Mouse (Mus musculus) heart, embryonic 15.5 days (tissue): Measurements from ENCODE around the gene Vangl1. TPM values are rescaled to one million over a fixed set of nuclear protein-coding genes. Genes with fewer than 3 reads are reported as not detected.
A peak's percentile ranks its signal among the peaks of the same experiment; 100 is the strongest.

ENCODE experiments used
- ATAC-seq: fragments of 200-750 bp; cut with Nextera tagmentation; replicated peaks from 2 replicates; pipeline ENCODE4 v1.8.0; 2017; ENCODE audit warnings: low read depth, moderate TSS enrichment; ENCODE audit not compliant: insufficient number of reproducible peaks, insufficient read depth, low FRiP score
- H3K27ac ChIP-seq: fragments of 300-500 bp; sonication (generic); 2 replicates; pipeline ENCODE4 v1.5.1; 2015; ENCODE audit warnings: mild to moderate bottlenecking, inconsistent platforms
- H3K27me3 ChIP-seq: fragments of 300-500 bp; sonication (generic); 2 replicates; pipeline ENCODE4 v1.6.1; 2015; ENCODE audit warnings: inconsistent platforms
- H3K36me3 ChIP-seq: fragments of 300-500 bp; sonication (generic); 2 replicates; pipeline ENCODE4 v1.6.1; 2015; ENCODE audit warnings: mild to moderate bottlenecking, inconsistent platforms
- H3K4me1 ChIP-seq: fragments of 300-500 bp; sonication (generic); replicated peaks from 2 replicates; pipeline ENCODE4 v1.6.1; 2015; ENCODE audit warnings: inconsistent platforms
- H3K4me2 ChIP-seq: fragments of 300-500 bp; sonication (generic); 2 replicates; pipeline ENCODE4 v1.6.1; 2015; ENCODE audit warnings: inconsistent platforms, mild to moderate bottlenecking, moderate library complexity
- H3K4me3 ChIP-seq: fragments of 300-500 bp; sonication (generic); 2 replicates; pipeline ENCODE4 v1.5.1; 2015; ENCODE audit warnings: mild to moderate bottlenecking, inconsistent platforms
- H3K9ac ChIP-seq: fragments of 300-500 bp; sonication (generic); 2 replicates; pipeline ENCODE4 v1.6.1; 2015; ENCODE audit warnings: mild to moderate bottlenecking, inconsistent platforms
- H3K9me3 ChIP-seq: fragments of 300-500 bp; sonication (generic); replicated peaks from 2 replicates; pipeline ENCODE4 v1.6.1; 2016; ENCODE audit warnings: inconsistent platforms
- WGBS: fragments of 180-500 bp; shearing (Covaris S2); methylation state at CpG from one replicate; pipeline ENCODE4 v1.1.7; 2015; ENCODE audit warnings: mixed read lengths; 5-methylcytosine and 5-hydroxymethylcytosine counted together
- polyA plus RNA-seq: library from polyadenylated mRNA; unstranded; fragments of >200 nt; fragmentation: Nextera tagmentation; extraction: Ambion mirVana; gene quantifications from 2 replicates; pipeline ENCODE4 v1.2.1, GENCODE M21; 2015

Gene Vangl1
- polyA plus RNA-seq, 1 experiment from 2014 or later, result 20.2 TPM

DNA sequence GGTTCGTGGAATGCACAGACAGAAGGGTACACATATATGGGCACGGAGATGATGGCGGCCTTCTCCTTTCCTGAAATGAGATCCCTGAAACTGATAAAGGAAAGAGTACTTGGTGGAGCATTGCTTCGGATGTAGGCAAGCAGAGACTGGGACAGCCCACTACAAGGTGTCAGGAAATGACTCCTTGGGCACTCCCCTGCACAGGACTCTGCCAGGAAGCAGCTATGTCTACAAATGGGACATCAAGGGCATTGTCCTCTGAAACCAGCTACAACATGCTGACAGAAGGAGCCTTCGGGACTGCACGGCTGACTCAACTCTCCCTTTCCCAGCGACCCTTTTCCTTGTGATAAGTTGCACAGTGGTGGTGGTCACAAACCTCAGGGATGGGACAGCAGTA lies 47.8 kb downstream of the Vangl1 start:
- ATAC-seq, result no peak
- H3K9me3 ChIP-seq, result no peaks in the 10 kb centered on the region
- no peak overlapping the region for H3K9ac ChIP-seq
- H3K4me1 ChIP-seq, result peaks cover 21% of the 10 kb centered on the region
- H3K4me3 ChIP-seq, result no peak overlapping the region
- H3K4me2 ChIP-seq, result no peak overlapping the region
- 81% methylated on average over 7 of the region's 7 CpGs for WGBS
- H3K27ac ChIP-seq, result no peak overlapping the region
- no peaks in the 10 kb centered on the region for H3K27me3 ChIP-seq
- H3K36me3 ChIP-seq, result peaks cover 37% of the 10 kb centered on the region

DNA sequence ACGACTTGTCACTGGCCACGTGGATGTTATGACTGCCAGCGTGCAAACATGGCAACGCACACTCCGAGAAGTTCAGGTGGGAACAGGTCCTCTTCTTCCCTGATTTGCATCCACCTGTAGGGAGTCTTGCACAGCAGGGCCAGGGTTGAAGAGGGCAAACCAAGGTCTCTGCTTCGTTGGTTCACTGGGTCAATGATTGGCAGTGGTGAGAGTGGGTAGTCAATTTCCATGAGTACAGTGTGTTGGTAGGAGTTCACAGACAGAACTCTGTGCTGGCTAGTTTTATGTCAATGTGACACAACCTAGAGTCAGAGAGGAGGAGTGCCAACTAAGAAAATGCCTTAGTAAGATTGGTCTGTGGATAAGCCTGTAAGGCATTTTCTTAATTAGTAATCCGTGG lies 50.4 kb downstream of the Vangl1 start:
- H3K9ac ChIP-seq, result no peak overlapping the region
- H3K4me3 ChIP-seq, result no peak overlapping the region
- H3K36me3 ChIP-seq, result peaks cover 23% of the 10 kb centered on the region
- H3K4me1 ChIP-seq, result peaks cover 19% of the 10 kb centered on the region
- no peaks in the 10 kb centered on the region for H3K27me3 ChIP-seq
- no peak overlapping the region for H3K27ac ChIP-seq
- ATAC-seq, result no peak
- no peak overlapping the region for H3K4me2 ChIP-seq
- no peaks in the 10 kb centered on the region for H3K9me3 ChIP-seq
- WGBS, result 87% methylated on average over 7 of the region's 7 CpGs

- H3K27me3 ChIP-seq, result no peaks in the 10 kb centered on the region
- H3K36me3 ChIP-seq, result peaks cover 17% of the 10 kb centered on the region
- 0 out of 2 replicates have a peak overlapping the region, but pooled peaks have one; percentile 2 for H3K27ac ChIP-seq
- WGBS, result 35% methylated on average over 4 of the region's 4 CpGs
- H3K9ac ChIP-seq, result no peak overlapping the region
- H3K9me3 ChIP-seq, result no peaks in the 10 kb centered on the region
- no peak overlapping the region for H3K4me3 ChIP-seq
- no peak overlapping the region for H3K4me2 ChIP-seq
- H3K4me1 ChIP-seq, result peaks cover 13% of the 10 kb centered on the region
- ATAC-seq, result no peak
Measured at GRCm38 (mm10) chr3:102152872-102153271, 51.6 kb downstream of the Vangl1 start.

DNA sequence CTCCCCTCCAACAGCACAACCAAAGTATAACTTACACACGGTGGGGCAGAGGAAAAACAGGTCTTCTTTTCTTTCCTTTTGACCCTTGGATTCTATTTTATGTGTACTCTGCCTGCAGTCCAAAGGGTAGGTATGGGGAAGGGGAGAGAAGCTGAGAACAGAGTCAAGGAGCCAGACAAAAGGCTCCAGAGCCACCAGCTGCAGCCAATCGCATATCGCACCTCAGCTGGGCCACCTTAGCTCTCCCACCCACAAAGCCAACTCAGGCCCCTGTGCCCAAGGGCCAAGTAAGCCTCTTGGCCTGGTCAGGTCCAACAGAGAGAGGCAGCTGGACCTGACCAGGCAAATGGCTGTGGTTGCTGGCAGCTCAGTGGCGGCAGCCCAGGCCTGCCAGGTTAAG lies 52.0 kb downstream of the Vangl1 start:
- Histone ChIP-seq H3K36me3 (peaks cover 13% of the 10 kb centered on the region), H3K27me3 (no peaks in the 10 kb centered on the region), H3K4me3 (no peak overlapping the region), H3K9me3 (no peaks in the 10 kb centered on the region), H3K4me2 (no peak overlapping the region), H3K27ac (0 out of 2 replicates have a peak overlapping the region, but pooled peaks have one; percentile 2), H3K4me1 (peaks cover 13% of the 10 kb centered on the region), H3K9ac (no peak overlapping the region)
- 41% methylated on average over 4 of the region's 4 CpGs for WGBS
- ATAC-seq, result no peak

- no peak for ATAC-seq
- no peak overlapping the region for H3K9ac ChIP-seq
- H3K9me3 ChIP-seq, result no peaks in the 10 kb centered on the region
- H3K4me3 ChIP-seq, result no peak overlapping the region
- no peaks in the 10 kb centered on the region for H3K27me3 ChIP-seq
- WGBS, result 69% methylated on average over 4 of the region's 4 CpGs
- no peak overlapping the region for H3K27ac ChIP-seq
- peaks cover 14% of the 10 kb centered on the region for H3K4me1 ChIP-seq
- peaks cover 12% of the 10 kb centered on the region for H3K36me3 ChIP-seq
- H3K4me2 ChIP-seq, result no peak overlapping the region
Measured at GRCm38 (mm10) chr3:102151850-102152249, 52.6 kb downstream of the Vangl1 start.

GRCm38 (mm10) chr3:102149941-102150340 lies 54.6 kb downstream of the Vangl1 start:
- no peak for ATAC-seq
- Histone ChIP-seq H3K9me3 (no peaks in the 10 kb centered on the region), H3K4me3 (no peak overlapping the region), H3K9ac (no peak overlapping the region), H3K4me1 (peaks cover 19% of the 10 kb centered on the region), H3K4me2 (no peak overlapping the region), H3K27ac (no peak overlapping the region), H3K27me3 (no peaks in the 10 kb centered on the region), H3K36me3 (peaks cover 24% of the 10 kb centered on the region)
- 40% methylated on average over 7 of the region's 7 CpGs for WGBS

GRCm38 (mm10) chr3:102147189-102147588 lies 57.3 kb downstream of the Vangl1 start:
- Histone ChIP-seq H3K27me3 (no peaks in the 10 kb centered on the region), H3K27ac (no peak overlapping the region), H3K36me3 (peaks cover 24% of the 10 kb centered on the region), H3K9ac (no peak overlapping the region), H3K4me2 (no peak overlapping the region), H3K9me3 (no peaks in the 10 kb centered on the region), H3K4me3 (no peak overlapping the region), H3K4me1 (peaks cover 18% of the 10 kb centered on the region; the same call in 1 of the 2 replicates)
- 77% methylated on average over 4 of the region's 4 CpGs for WGBS
- no peak for ATAC-seq

DNA sequence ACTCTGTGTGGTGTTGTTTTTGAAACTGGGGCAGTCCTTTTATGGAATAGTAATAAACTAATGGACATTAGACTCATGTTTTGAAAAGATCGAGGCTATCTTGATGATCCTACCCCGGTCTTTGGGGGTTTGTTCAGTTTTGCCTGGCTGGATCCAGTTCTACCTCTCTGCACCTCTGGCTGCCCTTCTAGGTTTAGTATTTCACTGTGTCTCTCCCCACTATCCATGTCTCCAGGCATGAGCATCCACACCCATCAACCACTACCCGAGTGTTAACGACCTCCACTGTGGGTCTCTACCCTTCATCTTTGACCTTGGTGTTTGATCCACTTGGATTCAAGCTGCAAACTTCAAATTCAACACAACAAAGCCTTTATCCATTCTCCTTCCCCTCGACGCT lies 58.1 kb downstream of the Vangl1 start:
- no peak overlapping the region for H3K27ac ChIP-seq
- WGBS, result 84% methylated on average over 6 of the region's 6 CpGs

DNA sequence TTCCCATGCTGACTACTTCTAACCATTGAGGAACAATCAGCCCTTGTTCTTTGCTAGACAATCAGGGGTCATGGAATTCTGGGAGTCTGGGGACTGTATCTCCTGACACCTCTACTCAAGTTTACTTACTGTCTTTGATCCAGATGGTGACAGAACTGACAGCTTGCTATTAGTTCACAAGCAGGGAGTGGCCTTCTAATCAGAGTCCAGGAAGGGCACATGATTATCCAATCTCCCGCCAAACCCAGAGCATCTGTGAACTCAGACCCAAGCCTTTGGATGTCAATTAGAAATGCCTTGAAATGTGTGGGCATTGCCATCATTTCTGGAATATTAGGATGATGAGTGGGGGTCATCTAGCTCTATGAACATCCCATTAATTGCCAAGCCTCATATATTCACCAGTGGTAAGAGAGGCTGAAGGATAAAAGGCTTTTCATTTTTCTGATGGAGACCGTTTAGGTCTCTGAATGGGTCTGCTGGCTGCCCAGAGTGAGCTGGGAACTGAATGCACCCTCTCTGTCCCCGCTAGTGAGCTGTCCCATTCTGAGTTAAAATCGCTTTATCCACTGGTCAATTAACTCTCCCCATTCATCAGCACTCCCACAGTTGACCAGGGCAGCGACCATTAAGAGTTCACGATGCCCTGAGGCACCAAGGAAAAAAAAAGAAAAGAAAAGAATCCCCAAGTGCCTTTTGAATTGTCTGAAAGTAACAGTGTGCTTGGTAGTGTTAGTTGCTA lies 58.7 kb downstream of the Vangl1 start:
- H3K4me2 ChIP-seq, result no peak overlapping the region
- H3K4me1 ChIP-seq, result peaks cover 18% of the 10 kb centered on the region; the same call in 1 of the 2 replicates
- no peaks in the 10 kb centered on the region for H3K9me3 ChIP-seq
- no peak overlapping the region for H3K27ac ChIP-seq
- peaks cover 24% of the 10 kb centered on the region for H3K36me3 ChIP-seq
- no peak overlapping the region for H3K9ac ChIP-seq
- H3K4me3 ChIP-seq, result no peak overlapping the region
- no peak for ATAC-seq
- 62% methylated on average over 6 of the region's 6 CpGs for WGBS
- H3K27me3 ChIP-seq, result no peaks in the 10 kb centered on the region

More for the DNA sequence above, 58.1 kb downstream of the Vangl1 start:
- Histone ChIP-seq H3K4me1 (peaks cover 18% of the 10 kb centered on the region; the same call in 1 of the 2 replicates), H3K4me2 (no peak overlapping the region), H3K9ac (no peak overlapping the region), H3K4me3 (no peak overlapping the region), H3K9me3 (no peaks in the 10 kb centered on the region), H3K27me3 (no peaks in the 10 kb centered on the region), H3K36me3 (peaks cover 24% of the 10 kb centered on the region)
- ATAC-seq, result no peak

- peaks cover 24% of the 10 kb centered on the region for H3K36me3 ChIP-seq
- no peak overlapping the region for H3K27ac ChIP-seq
- no peak overlapping the region for H3K4me3 ChIP-seq
- no peaks in the 10 kb centered on the region for H3K9me3 ChIP-seq
- peaks cover 12% of the 10 kb centered on the region; the same call in 1 of the 2 replicates for H3K4me1 ChIP-seq
- no peaks in the 10 kb centered on the region for H3K27me3 ChIP-seq
- H3K4me2 ChIP-seq, result no peak overlapping the region
- H3K9ac ChIP-seq, result no peak overlapping the region
- ATAC-seq, result no peak
- 85% methylated on average over 4 of the region's 4 CpGs for WGBS
Measured at GRCm38 (mm10) chr3:102144401-102144800, 60.1 kb downstream of the Vangl1 start.

DNA sequence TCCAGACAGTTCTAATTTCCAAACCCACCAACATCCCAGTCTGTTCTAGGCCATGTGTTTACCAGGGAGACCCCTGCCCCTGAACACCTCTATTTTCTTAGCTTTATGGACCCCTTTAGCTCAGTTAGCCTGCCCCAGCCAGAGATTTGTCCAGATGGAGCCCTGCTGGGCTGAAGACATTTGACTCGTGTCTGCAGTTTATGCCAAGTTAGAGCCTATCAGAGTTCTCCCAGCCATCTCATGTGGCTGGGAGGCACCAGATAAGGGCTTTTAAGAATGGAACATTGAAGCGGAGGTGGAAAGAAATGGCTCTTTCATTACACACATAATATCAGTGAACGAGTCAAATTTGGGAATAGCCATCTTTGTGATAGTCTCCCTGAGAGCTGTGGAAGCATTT lies 61.0 kb downstream of the Vangl1 start:
- H3K27ac ChIP-seq, result no peak overlapping the region

GRCm38 (mm10) chr3:102142947-102143346 lies 61.5 kb downstream of the Vangl1 start:
- no peak overlapping the region for H3K4me2 ChIP-seq
- no peaks in the 10 kb centered on the region for H3K27me3 ChIP-seq
- H3K9ac ChIP-seq, result no peak overlapping the region
- H3K4me3 ChIP-seq, result no peak overlapping the region
- WGBS, result 92% methylated on average over 4 of the region's 4 CpGs
- H3K4me1 ChIP-seq, result peaks cover 11% of the 10 kb centered on the region; the same call in 1 of the 2 replicates
- H3K27ac ChIP-seq, result no peak overlapping the region
- peaks cover 24% of the 10 kb centered on the region for H3K36me3 ChIP-seq
- H3K9me3 ChIP-seq, result no peaks in the 10 kb centered on the region
- ATAC-seq, result no peak

More for the DNA sequence above, 61.0 kb downstream of the Vangl1 start:
- no peak overlapping the region for H3K4me2 ChIP-seq
- H3K27me3 ChIP-seq, result no peaks in the 10 kb centered on the region
- no peak overlapping the region for H3K9ac ChIP-seq
- ATAC-seq, result no peak
- H3K9me3 ChIP-seq, result no peaks in the 10 kb centered on the region
- H3K4me1 ChIP-seq, result peaks cover 11% of the 10 kb centered on the region; the same call in 1 of the 2 replicates
- H3K4me3 ChIP-seq, result no peak overlapping the region
- H3K36me3 ChIP-seq, result peaks cover 24% of the 10 kb centered on the region
- WGBS, result 43% methylated on average over 3 of the region's 3 CpGs
